Mouse (Mus musculus) testis, adult 2 months (tissue): Measurements from ENCODE around the gene Prrxl1.

Experiments
- CTCF ChIP-seq: fragments of 200-500 bp; IDR thresholded peaks from 2 replicates; pipeline ENCODE4 v1.5.1; 2012; ENCODE audit warnings: low read depth, mild to moderate bottlenecking, inconsistent platforms, low read length, moderate library complexity; ENCODE audit not compliant: control insufficient read depth, insufficient read depth, insufficient replicate concordance
- POLR2A ChIP-seq: fragments of 200-500 bp; IDR thresholded peaks from 2 replicates; pipeline ENCODE4 v1.6.1; 2012; ENCODE audit warnings: low read depth, mild to moderate bottlenecking, inconsistent platforms, low read length, moderate library complexity; ENCODE audit not compliant: control insufficient read depth

- TF ChIP-seq POLR2A (no peak), CTCF (no peak)
Observed at GRCm38 (mm10) chr14:32599290-32600041, at the start of gene Prrxl1.
